Mouse (Mus musculus): Measurements from ENCODE around the gene 1110002E22Rik. TPM values are rescaled to one million over a fixed set of nuclear protein-coding genes. Genes with fewer than 3 reads are reported as not detected.
A peak's percentile ranks its signal among the peaks of the same experiment; 100 is the strongest.

Gene 1110002E22Rik
- polyA plus RNA-seq, 1 experiment from 2014 or later = 0.06 TPM

GRCm38 (mm10) chr3:138071004-138071403, 6.2 kb downstream of the 1110002E22Rik start:
- H3K27me3 ChIP-seq (replicated peaks; ENCODE audit: control insufficient read depth, insufficient read depth, low read length) = no peaks in the 10 kb centered on the region
- no peak overlapping the region for H3K9ac ChIP-seq (ENCODE audit: low read depth, low read length)
- H3K4me1 ChIP-seq (ENCODE audit: control insufficient read depth, insufficient read depth, low read depth, low read length) = peaks cover 8% of the 10 kb centered on the region
- no peaks in the 10 kb centered on the region for H3K9me3 ChIP-seq (ENCODE audit: control insufficient read depth, low read length)
- H3K4me2 ChIP-seq (ENCODE audit: low read length) = no peak overlapping the region
- ATAC-seq = no peak
- no peak overlapping the region for H3K4me3 ChIP-seq (ENCODE audit: low read length)
- H3K36me3 ChIP-seq (ENCODE audit: control insufficient read depth, insufficient read depth, low read length) = no peaks in the 10 kb centered on the region
- whole genome bisulfite sequencing = 15% methylated on average over 1 of the region's 1 CpGs
- H3K27ac ChIP-seq (ENCODE audit: low read depth, low read length) = no peak overlapping the region

- H3K4me1 ChIP-seq (ENCODE audit: control insufficient read depth, insufficient read depth, low read depth, low read length) = peaks cover 2% of the 10 kb centered on the region
- no peak for ATAC-seq
- H3K4me3 ChIP-seq (ENCODE audit: low read length) = no peak overlapping the region
- H3K4me2 ChIP-seq (ENCODE audit: low read length) = no peak overlapping the region
- no peak overlapping the region for H3K9ac ChIP-seq (ENCODE audit: low read depth, low read length)
- H3K27ac ChIP-seq (ENCODE audit: low read depth, low read length) = no peak overlapping the region
- no peaks in the 10 kb centered on the region for H3K27me3 ChIP-seq (replicated peaks; ENCODE audit: control insufficient read depth, insufficient read depth, low read length)
- no peaks in the 10 kb centered on the region for H3K36me3 ChIP-seq (ENCODE audit: control insufficient read depth, insufficient read depth, low read length)
- H3K9me3 ChIP-seq (ENCODE audit: control insufficient read depth, low read length) = no peaks in the 10 kb centered on the region
- WGBS = 81% methylated on average over 10 of the region's 10 CpGs
Observed at GRCm38 (mm10) chr3:138071476-138072073, 6.7 kb downstream of the 1110002E22Rik start.

GRCm38 (mm10) chr3:138074214-138074613, 9.4 kb downstream of the 1110002E22Rik start:
- WGBS = 100% methylated on average over 1 of the region's 1 CpGs

GRCm38 (mm10) chr3:138075209-138075608, 10.4 kb downstream of the 1110002E22Rik start:
- WGBS = 42% methylated on average over 8 of the region's 8 CpGs
- Histone ChIP-seq H3K9ac (ENCODE audit: low read depth, low read length) (no peak overlapping the region), H3K4me1 (ENCODE audit: control insufficient read depth, insufficient read depth, low read depth, low read length) (no peaks in the 10 kb centered on the region), H3K9me3 (ENCODE audit: control insufficient read depth, low read length) (no peaks in the 10 kb centered on the region), H3K27me3 (replicated peaks; ENCODE audit: control insufficient read depth, insufficient read depth, low read length) (no peaks in the 10 kb centered on the region), H3K36me3 (ENCODE audit: control insufficient read depth, insufficient read depth, low read length) (no peaks in the 10 kb centered on the region), H3K27ac (ENCODE audit: low read depth, low read length) (no peak overlapping the region), H3K4me3 (ENCODE audit: low read length) (no peak overlapping the region), H3K4me2 (ENCODE audit: low read length) (no peak overlapping the region)
- peak; percentile 95 for ATAC-seq

More at GRCm38 (mm10) chr3:138074214-138074613, 9.4 kb downstream of the 1110002E22Rik start:
- no peak overlapping the region for H3K4me2 ChIP-seq (ENCODE audit: low read length)
- H3K4me1 ChIP-seq (ENCODE audit: control insufficient read depth, insufficient read depth, low read depth, low read length) = no peaks in the 10 kb centered on the region
- H3K27me3 ChIP-seq (replicated peaks; ENCODE audit: control insufficient read depth, insufficient read depth, low read length) = no peaks in the 10 kb centered on the region
- no peak overlapping the region for H3K27ac ChIP-seq (ENCODE audit: low read depth, low read length)
- H3K9me3 ChIP-seq (ENCODE audit: control insufficient read depth, low read length) = no peaks in the 10 kb centered on the region
- H3K4me3 ChIP-seq (ENCODE audit: low read length) = no peak overlapping the region
- no peaks in the 10 kb centered on the region for H3K36me3 ChIP-seq (ENCODE audit: control insufficient read depth, insufficient read depth, low read length)
- H3K9ac ChIP-seq (ENCODE audit: low read depth, low read length) = no peak overlapping the region
- no peak for ATAC-seq

- Histone ChIP-seq H3K9me3 (ENCODE audit: control insufficient read depth, low read length) (no peaks in the 10 kb centered on the region), H3K27ac (ENCODE audit: low read depth, low read length) (no peak overlapping the region), H3K36me3 (ENCODE audit: control insufficient read depth, insufficient read depth, low read length) (no peaks in the 10 kb centered on the region), H3K4me2 (ENCODE audit: low read length) (no peak overlapping the region), H3K9ac (ENCODE audit: low read depth, low read length) (no peak overlapping the region), H3K4me1 (ENCODE audit: control insufficient read depth, insufficient read depth, low read depth, low read length) (no peaks in the 10 kb centered on the region), H3K4me3 (ENCODE audit: low read length) (no peak overlapping the region), H3K27me3 (replicated peaks; ENCODE audit: control insufficient read depth, insufficient read depth, low read length) (no peaks in the 10 kb centered on the region)
- ATAC-seq = no peak
- 77% methylated on average over 11 of the region's 11 CpGs for WGBS
Observed at GRCm38 (mm10) chr3:138077476-138078340, 12.9 kb downstream of the 1110002E22Rik start.

- H3K4me3 ChIP-seq (ENCODE audit: low read length) = no peak overlapping the region
- 77% methylated on average over 1 of the region's 1 CpGs for WGBS
- no peak for ATAC-seq
- H3K9me3 ChIP-seq (ENCODE audit: control insufficient read depth, low read length) = no peaks in the 10 kb centered on the region
- no peaks in the 10 kb centered on the region for H3K27me3 ChIP-seq (replicated peaks; ENCODE audit: control insufficient read depth, insufficient read depth, low read length)
- H3K9ac ChIP-seq (ENCODE audit: low read depth, low read length) = no peak overlapping the region
- no peak overlapping the region for H3K4me2 ChIP-seq (ENCODE audit: low read length)
- no peaks in the 10 kb centered on the region for H3K36me3 ChIP-seq (ENCODE audit: control insufficient read depth, insufficient read depth, low read length)
- no peaks in the 10 kb centered on the region for H3K4me1 ChIP-seq (ENCODE audit: control insufficient read depth, insufficient read depth, low read depth, low read length)
- no peak overlapping the region for H3K27ac ChIP-seq (ENCODE audit: low read depth, low read length)
Observed at GRCm38 (mm10) chr3:138078701-138079100, 13.8 kb downstream of the 1110002E22Rik start.

- H3K4me3 ChIP-seq (ENCODE audit: low read length) = no peak overlapping the region
- no peak overlapping the region for H3K27ac ChIP-seq (ENCODE audit: low read depth, low read length)
- peak; percentile 54 for ATAC-seq
- H3K4me1 ChIP-seq (ENCODE audit: control insufficient read depth, insufficient read depth, low read depth, low read length) = no peaks in the 10 kb centered on the region
- no peaks in the 10 kb centered on the region for H3K27me3 ChIP-seq (replicated peaks; ENCODE audit: control insufficient read depth, insufficient read depth, low read length)
- no peaks in the 10 kb centered on the region for H3K9me3 ChIP-seq (ENCODE audit: control insufficient read depth, low read length)
- H3K36me3 ChIP-seq (ENCODE audit: control insufficient read depth, insufficient read depth, low read length) = no peaks in the 10 kb centered on the region
- H3K4me2 ChIP-seq (ENCODE audit: low read length) = no peak overlapping the region
- WGBS = 70% methylated on average over 1 of the region's 1 CpGs
- no peak overlapping the region for H3K9ac ChIP-seq (ENCODE audit: low read depth, low read length)
Observed at GRCm38 (mm10) chr3:138083073-138083637, 18.3 kb downstream of the 1110002E22Rik start.

GRCm38 (mm10) chr3:138083896-138084295, 19.0 kb downstream of the 1110002E22Rik start:
- H3K36me3 ChIP-seq (ENCODE audit: control insufficient read depth, insufficient read depth, low read length) = no peaks in the 10 kb centered on the region
- no peak overlapping the region for H3K4me3 ChIP-seq (ENCODE audit: low read length)

GRCm38 (mm10) chr3:138095301-138095700, 30.4 kb downstream of the 1110002E22Rik start:
- Histone ChIP-seq H3K36me3 (ENCODE audit: control insufficient read depth, insufficient read depth, low read length) (no peaks in the 10 kb centered on the region), H3K9me3 (ENCODE audit: control insufficient read depth, low read length) (no peaks in the 10 kb centered on the region), H3K4me2 (ENCODE audit: low read length) (no peak overlapping the region), H3K27me3 (replicated peaks; ENCODE audit: control insufficient read depth, insufficient read depth, low read length) (no peaks in the 10 kb centered on the region), H3K4me3 (ENCODE audit: low read length) (no peak overlapping the region), H3K27ac (ENCODE audit: low read depth, low read length) (no peak overlapping the region), H3K9ac (ENCODE audit: low read depth, low read length) (no peak overlapping the region), H3K4me1 (ENCODE audit: control insufficient read depth, insufficient read depth, low read depth, low read length) (no peaks in the 10 kb centered on the region)
- 67% methylated on average over 3 of the region's 3 CpGs for WGBS
- 0 out of 2 replicates have a peak, but pooled peaks have one; percentile 28 for ATAC-seq

More at GRCm38 (mm10) chr3:138083896-138084295, 19.0 kb downstream of the 1110002E22Rik start:
- no peak for ATAC-seq
- 73% methylated on average over 4 of the region's 4 CpGs for WGBS
- H3K27me3 ChIP-seq (replicated peaks; ENCODE audit: control insufficient read depth, insufficient read depth, low read length) = no peaks in the 10 kb centered on the region
- no peak overlapping the region for H3K9ac ChIP-seq (ENCODE audit: low read depth, low read length)
- H3K27ac ChIP-seq (ENCODE audit: low read depth, low read length) = no peak overlapping the region
- no peaks in the 10 kb centered on the region for H3K4me1 ChIP-seq (ENCODE audit: control insufficient read depth, insufficient read depth, low read depth, low read length)
- no peak overlapping the region for H3K4me2 ChIP-seq (ENCODE audit: low read length)
- H3K9me3 ChIP-seq (ENCODE audit: control insufficient read depth, low read length) = no peaks in the 10 kb centered on the region
